Mouse (Mus musculus): ENCODE measurements at regions not wholly inside any gene's neighbourhood (a gene's known extent, or its start where the extent isn't known, plus 50 kb on each side); places are given as distances from the start of the nearest gene placed in this dataset.

DNA sequence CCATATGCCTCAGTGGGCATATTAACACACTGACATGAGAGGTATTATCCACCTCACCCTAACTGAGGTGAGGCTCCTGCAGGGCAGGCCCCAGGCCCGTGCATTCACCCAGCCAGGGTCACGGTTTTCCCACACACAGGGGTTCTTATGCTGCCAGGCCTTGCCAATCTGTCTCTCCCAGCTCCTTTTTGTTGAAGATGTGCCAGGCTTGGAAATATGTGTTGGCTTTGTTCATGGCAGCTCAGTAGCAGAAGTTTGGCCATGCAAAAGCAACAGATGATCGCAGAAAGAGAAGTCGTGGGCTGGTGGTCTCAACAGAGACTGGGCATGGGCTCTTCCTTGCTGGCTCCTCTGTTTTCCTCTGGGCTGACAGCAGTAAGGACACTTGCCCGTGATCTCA lies 238.0 kb downstream of the Glrx3 start:
- no peak for TF ChIP-seq POLR2A (IDR thresholded peaks at IDR 0.05; ENCODE audit: control insufficient read depth, extremely low read depth, insufficient read depth, low read length, poor library complexity)
- TF ChIP-seq CTCF (IDR thresholded peaks at IDR 0.05; ENCODE audit: borderline replicate concordance, control insufficient read depth, extremely low read depth, insufficient read depth, low read length, poor library complexity): no peak
